Mouse (Mus musculus): ENCODE data around the gene Olfr1314.

Gene Olfr1314

DNA sequence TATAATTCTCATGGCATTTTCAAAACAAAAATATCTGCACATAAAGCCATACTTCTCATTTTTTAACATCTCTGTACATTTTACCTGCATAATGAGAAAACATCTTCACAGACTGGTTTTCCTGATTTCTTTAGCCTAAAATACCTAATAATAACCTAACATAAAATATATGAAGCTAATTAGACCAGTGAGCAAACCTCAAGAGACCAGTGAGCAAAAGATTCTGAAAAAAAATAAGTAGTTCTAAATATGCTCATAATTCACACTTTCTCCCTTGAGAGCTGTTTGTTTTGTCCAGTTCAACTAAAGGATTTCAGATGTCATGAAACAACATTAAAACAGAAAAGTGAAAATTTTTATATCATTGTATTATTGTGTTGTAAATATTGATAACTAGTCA lies at the start of gene Olfr1314:
TSS of gene Olfr1314 (minus strand) at position 101 of the 400 bp plus-strand sequence.
- no peak for DNase-seq (ENCODE audit: low read depth, low spot score)

DNA sequence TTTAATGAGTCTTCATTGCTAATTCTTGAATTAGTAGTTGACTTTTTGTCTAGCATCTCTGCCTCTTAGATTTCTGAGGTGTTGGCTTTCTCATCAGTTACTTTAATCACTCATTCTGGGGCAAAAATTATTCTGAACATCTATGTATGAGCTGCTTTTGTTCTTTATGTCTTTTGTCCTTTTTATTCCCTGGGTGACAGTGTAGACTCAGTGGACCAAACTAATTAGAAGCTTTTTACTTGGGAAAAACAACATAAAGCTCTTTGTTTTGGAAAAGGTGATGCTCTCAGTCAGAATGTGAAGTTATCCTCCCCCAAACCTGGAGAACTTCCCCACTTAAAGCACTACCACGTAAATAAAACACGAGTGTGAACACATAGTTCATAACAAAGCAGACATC lies 43.4 kb upstream of the Olfr1314 start, which contains the start of gene Olfr1317:
TSS of gene Olfr1317 (plus strand) at position 301 of the 400 bp plus-strand sequence.
- no peak for DNase-seq (ENCODE audit: low read depth, low spot score)

DNA sequence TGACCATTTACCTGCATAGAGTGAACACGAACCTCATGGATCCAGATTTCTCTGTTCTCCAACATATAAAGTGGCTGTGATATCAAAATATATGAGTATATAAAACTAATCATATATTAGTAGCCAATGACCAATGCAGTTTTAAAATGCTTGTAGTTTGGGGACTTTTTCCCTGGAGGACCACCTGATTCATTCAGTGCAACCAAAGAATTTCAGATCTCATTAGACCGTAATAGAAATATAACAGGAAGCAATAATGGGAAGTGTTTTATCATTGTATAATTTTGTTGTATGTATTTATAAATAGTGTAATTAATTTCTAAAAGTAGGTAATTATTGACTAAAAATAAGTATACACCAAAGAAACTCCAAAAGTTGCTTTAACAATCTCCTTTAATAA lies 38.3 kb upstream of the Olfr1314 start, which contains the start of gene Olfr1316:
TSS of gene Olfr1316 (minus strand) at position 101 of the 400 bp plus-strand sequence.
- no peak for DNase-seq (ENCODE audit: low read depth, low spot score)

DNA sequence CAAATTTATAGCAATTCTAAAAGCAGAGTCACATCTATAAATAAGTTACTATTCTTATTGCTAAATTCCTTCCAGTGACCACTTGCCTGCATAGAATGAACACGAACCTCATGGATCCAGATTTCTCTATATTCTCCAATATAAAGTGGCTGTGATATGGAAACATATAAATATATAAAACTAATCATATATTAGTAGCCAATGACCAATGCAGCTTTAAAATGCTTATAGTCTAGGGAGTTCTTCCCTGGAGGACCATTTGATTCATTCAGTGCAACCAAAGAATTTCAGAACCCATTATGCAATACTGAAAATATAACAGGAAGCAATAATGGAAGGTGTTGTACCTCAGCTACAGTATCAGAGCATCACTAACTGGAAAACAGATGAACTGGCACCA lies 18.8 kb upstream of the Olfr1314 start, which contains the start of gene Olfr1315-ps1:
TSS of gene Olfr1315-ps1 (minus strand) at position 101 of the 400 bp plus-strand sequence.
- DNase-seq (ENCODE audit: low read depth, low spot score): no peak

DNA sequence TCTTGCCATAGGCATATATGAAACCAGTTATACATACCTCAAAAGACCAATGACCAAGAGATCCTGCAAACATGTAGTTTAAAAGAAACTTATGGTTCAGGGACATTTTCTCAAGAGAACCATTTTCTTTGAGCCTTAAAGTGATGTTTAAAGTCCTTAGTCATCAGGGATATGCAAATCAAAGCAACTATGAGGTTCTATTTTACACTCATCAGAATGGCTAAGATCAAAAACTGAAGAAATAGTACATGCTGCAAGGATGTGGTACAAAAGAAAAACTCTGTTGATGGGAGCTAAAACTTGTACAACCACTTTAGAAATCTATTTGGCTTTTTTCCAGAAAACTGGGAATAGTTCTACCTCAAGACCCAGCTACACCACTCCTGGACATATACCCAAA lies 18.8 kb downstream of the Olfr1314 start, which contains the start of gene Olfr1313:
TSS of gene Olfr1313 (minus strand) at position 101 of the 400 bp plus-strand sequence.
- no peak for DNase-seq (ENCODE audit: low read depth, low spot score)

DNA sequence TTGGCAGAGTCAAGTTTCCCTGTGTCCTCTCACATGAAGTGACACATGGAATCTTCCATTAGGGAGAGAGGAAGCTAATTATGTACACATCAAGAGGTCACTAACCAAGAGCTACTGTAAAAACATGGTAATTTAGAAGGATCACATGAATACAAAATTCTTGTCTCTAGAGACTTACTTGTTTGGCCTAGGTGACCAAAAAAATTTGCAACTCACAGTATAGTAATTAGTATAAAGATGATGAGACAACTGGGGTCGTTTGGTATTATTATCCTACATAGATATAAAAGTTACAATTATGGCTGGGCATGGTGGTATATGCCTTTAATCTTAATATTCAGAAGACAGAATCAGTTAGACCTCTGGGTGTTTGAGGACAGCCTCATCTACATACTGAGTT lies 46.4 kb downstream of the Olfr1314 start, which contains the start of gene Olfr1312:
TSS of gene Olfr1312 (minus strand) at position 101 of the 400 bp plus-strand sequence.
- no peak for DNase-seq (ENCODE audit: low read depth, low spot score)
